Mouse (Mus musculus): ENCODE results near the gene Fpr-rs3. TPM values are rescaled to one million over a fixed set of nuclear protein-coding genes. Genes with fewer than 3 reads are reported as not detected.

Gene Fpr-rs3
- not detected for total RNA-seq (2022)

DNA sequence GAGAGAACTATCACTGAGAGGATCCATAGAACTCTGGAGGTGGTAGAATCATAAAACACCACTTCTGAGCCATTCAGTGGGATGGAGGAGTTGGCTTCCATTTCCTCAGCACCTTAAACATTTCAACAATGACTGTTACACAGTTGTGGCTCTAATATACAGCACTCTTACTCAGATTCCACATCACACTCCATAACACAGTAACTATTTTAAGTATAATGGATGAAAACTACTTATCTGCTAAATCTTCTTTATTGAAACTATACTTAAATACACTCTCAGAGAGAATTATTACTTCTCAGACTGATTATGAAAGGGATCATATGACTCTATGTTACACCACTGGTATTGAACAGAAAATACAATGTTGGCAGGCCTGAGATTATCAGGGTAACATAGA lies at the start of gene Fpr-rs3:
Gene Fpr-rs3 (minus strand): TSS at position 101 of the 400 bp plus-strand sequence.
- no peak for DNase-seq (ENCODE audit: low spot score in 2 of 2)

DNA sequence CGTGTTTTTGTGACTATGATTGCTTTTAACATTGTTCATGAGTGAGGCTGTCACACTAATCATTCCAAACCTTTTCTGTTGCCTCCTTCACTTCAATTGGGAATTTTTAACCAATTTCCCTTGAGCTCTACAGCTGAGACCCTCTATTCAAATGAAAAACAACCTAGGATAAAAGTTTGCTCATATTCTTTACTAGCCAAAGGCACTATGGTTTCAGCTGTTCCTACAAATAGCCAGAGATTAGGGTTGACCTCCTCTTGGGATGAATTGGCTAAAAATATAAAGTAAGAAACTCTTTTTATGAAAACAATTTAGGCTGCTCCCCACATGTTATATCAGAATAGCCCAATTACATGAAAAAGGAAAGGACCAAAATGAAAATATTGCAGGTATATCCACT lies 28.4 kb downstream of the Fpr-rs3 start, which contains the start of gene Vmn2r110:
Gene Vmn2r110 (minus strand): TSS at position 101 of the 400 bp plus-strand sequence.
- no peak for DNase-seq (ENCODE audit: low spot score in 2 of 2)

Other genes with a start within 250 kb of the Fpr-rs3 start
- gene Vmn1r224, start 210.7 kb downstream of the Fpr-rs3 start, total RNA-seq (2022) = not detected
- gene Vmn2r108, start 143.5 kb downstream of the Fpr-rs3 start, total RNA-seq (2022) = not detected
- gene Vmn1r225, start 126.7 kb downstream of the Fpr-rs3 start, total RNA-seq (2022) = not detected
- not detected for gene Vmn2r109, start 60.1 kb downstream of the Fpr-rs3 start, total RNA-seq (2022)
- gene Vmn2r110, start 28.5 kb downstream of the Fpr-rs3 start, total RNA-seq (2022) = not detected
- gene Vmn1r226, start 58.0 kb upstream of the Fpr-rs3 start, total RNA-seq (2022) = not detected
- gene Vmn1r227, start 105.0 kb upstream of the Fpr-rs3 start, total RNA-seq (2022) = not detected
- gene Vmn1r228, start 161.3 kb upstream of the Fpr-rs3 start, total RNA-seq (2022) = not detected
- gene Vmn1r229, start 186.7 kb upstream of the Fpr-rs3 start, total RNA-seq (2022) = not detected
- gene Vmn1r230, start 215.6 kb upstream of the Fpr-rs3 start, total RNA-seq (2022) = not detected

Data from gastrocnemius, adult 8-10 months (tissue).